Mouse (Mus musculus) thymus, adult 18-20 months (tissue): ENCODE measurements around the gene Wscd1.

Source experiments
- DNase-seq, 2 experiments: peaks; one replicate each; pipeline ENCODE4 v3.0.0; 2022; ENCODE audit warnings: mixed read lengths in 2 of 2

Wscd1 gene

DNA sequence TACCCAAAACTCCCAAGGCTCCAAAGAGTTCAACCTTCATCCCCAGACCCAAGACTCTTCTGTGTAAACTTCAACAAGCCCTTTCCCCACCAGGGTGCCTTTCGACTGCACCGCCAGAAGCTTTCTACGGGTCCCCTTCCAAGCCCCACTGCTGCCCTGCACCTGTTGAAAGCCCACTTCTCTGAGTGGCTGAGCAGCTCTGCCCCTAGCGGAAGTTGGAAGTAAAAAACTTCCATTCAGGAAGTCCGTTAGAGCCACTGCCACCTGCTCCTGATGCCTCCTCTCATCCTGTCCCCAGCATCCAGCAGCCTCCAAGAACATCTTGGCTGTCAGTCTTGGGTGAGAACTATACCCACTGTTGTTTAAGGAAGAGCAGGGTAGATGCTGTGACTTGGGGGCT is at the start of gene Wscd1:
Wscd1 (plus strand) TSS at position 250 of the 400 bp plus-strand sequence.
- DNase-seq, result peak; percentile 34 to 48

DNA sequence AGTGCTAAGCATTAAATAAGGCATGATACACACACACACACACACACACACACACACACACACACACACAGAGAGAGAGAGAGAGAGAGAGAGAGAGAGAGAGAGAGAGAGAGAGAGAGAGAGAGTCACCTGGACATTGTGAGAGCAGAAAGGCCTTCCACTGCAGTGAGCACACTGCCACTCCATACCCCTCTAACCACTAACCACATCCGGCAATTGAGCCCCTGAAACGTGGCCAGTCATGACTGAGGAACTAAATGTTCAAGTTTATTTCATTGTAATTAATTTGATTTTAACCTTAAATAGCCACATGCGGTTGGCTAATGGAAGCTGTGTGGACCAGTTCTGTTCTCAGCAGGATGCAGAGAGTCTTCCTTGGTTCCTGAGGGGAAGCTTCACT is 21.7 kb upstream of the Wscd1 start:
- DNase-seq, result no peak

DNA sequence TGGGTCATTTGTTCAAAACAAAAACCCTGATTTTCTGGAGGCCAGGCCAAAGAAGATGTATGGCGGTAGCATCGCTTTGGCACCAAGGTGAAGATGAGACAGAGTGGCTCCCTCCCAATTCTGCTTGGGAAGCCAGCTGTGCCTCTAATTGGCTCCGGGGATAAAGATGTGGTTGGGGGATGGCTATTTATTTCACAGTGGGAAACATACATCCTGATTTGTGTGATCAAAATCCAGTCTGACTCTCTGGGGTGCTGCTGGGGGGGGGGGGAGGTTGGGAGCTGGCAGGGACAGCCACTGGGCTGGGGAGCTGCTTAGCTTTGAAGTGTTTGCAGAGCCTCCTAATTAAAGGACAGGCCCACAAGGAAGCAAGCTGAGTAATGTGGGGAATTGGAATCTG is 20.4 kb upstream of the Wscd1 start:
- DNase-seq, result no peak

DNA sequence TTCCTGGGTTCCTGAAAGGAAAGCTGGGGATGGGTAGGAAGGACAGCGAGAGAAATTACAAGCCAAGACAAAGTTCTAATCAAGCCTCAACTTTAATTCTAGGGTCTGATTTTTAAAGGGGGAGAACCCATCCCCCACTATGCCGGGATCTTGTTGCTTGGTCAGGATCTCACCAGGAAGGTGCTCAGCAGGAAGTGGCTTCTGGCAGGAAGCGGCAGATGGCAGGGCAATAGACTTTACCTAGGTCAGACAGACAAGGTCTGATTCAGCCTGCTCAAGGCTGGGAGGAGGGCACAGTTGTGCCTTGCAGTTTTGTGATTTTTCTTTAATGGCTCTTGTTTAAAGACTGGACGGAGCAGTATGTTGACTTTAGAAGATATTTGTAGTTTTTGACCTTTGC is 15.9 kb upstream of the Wscd1 start:
- DNase-seq, result peak in 1 of 2 experiments; percentile 31

DNA sequence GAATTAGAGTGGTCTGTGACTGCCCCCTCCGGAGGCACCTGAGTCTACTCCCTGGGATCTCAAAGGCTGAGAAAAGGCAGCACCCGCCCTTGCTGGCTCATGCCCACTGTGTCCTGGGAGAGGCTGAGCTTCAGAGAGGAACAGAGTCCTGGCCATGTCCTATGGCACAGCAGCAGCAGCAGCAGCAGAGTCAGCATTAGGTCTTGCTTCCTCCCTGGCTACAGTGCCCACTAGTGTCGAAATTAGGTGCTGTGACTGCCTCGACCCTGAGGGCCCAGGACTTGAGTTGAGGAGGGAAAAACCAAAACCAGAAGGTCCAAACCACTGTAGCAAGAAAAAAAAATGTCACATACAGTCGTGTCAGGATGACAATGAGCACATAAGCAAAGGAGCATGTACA is 12.6 kb upstream of the Wscd1 start:
- no peak for DNase-seq

DNA sequence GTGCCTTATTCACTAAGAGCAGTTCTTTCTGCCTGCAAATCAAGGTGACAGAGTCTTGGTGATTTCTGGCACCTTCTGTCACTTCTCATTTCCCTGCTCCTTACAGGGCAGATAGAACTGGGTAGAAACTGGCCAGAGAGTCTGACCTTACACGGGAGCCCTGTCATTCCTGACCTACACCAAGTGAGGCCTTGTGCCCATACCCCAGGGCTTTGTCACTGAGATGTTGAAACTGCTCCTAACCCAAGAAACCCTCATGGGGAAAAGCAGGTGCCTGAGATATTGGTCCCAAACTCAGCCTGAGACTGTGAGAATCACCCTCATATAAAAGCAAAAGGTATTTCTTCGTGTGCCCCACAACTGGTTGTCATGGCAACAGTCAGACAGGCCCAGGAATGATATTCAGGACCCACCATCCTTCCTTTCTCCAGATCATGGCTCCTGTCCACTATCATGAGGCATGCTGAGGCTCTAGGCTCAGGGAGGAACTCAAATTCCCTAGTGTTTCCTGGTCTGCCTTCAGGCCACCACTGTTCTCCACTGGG is 11.1 kb upstream of the Wscd1 start:
- no peak for DNase-seq

DNA sequence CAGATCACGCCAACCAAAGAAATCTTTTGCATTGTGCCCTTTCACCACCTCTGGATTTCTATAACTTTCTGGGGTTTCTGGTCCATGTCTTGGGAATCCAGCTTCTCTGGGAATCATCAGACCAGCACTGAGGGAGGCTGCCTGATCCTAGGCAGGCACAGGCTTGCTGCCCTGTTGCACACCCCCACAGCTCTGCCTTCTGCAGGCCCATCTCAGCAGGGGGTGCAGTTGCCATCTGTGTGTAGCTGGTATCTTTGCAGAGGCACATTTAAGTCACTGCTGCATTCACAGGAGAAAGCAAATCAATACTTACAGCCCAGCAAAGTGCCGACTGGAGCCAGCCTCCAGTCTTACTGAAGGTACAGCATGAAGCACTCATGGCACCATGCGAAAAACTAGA is 3.8 kb upstream of the Wscd1 start:
- no peak for DNase-seq

DNA sequence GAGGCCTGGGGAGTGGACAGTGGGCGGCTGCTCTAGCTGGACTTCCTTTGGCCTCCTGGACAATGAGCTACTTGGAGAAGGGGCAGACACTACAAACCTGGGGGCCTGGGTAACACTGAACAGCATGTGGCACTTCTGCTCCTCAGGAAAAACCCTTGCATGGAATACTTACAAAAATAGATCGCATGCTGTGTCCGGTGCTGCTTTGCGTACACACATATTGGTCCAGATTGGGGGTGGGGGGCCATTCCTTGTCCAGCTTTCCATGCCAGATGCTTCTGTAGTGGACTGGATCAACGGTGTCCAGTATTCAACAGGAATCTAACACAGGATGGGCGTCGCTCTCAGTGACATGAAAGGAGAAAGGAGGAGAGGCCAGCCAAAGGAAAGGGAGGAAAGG is 2.0 kb upstream of the Wscd1 start:
- no peak for DNase-seq

DNA sequence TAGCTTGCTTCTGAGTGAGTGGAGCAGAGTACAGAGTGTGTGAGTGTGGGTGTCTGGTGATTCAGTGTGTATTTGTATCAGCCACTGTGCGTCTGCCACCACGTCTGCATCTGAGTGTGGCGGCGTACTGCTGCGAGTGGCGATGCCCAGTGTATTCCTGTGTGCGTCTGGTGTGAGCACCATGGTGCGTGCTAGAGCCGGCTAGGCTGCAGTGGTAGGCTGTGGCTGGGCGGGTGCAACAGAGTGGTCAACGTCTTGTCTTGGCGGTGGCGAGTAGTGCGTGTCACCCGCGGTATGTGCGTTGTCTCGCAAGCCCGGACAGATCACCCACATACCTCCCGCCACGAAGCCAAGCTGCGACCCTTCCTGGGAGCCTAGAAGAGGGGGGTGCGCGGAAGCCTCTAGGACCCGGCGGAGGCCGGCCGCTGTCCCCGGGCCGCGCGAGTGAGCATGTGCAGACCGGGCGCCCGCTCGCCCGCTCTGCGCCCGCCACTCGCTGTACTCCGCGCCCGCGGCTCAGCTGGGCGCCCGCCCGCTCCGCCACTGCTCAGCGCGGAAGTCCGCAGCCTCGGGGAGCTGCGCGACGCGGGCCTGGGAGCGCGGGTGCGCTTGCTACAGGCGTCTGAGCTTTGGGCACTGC is 934 bp downstream of the Wscd1 start:
- DNase-seq, result peak in 1 of 2 experiments; percentile 20

DNA sequence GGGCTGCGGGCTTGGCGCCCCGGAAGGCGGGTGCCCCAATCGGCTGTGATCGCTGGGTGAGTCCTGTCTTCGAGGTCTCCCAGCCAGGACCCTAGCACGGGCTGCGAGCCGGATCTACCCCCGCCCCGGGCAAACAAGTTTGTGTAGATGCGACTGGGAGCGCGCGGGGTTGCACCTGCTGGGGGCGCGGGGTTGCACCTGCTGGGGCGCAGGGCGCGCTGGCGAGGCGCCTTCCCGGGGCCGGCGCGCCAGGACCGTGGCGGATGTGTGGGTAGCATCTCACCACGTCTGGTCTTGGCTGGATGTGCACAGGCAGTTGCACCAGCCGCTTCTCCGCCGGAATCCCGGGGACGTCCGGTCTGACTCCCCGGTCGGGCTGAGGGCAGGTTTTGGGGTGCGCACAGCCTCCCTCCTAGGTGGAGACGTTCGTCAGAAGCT is 1.5 kb downstream of the Wscd1 start:
- DNase-seq, result peak; percentile 52 to 60

DNA sequence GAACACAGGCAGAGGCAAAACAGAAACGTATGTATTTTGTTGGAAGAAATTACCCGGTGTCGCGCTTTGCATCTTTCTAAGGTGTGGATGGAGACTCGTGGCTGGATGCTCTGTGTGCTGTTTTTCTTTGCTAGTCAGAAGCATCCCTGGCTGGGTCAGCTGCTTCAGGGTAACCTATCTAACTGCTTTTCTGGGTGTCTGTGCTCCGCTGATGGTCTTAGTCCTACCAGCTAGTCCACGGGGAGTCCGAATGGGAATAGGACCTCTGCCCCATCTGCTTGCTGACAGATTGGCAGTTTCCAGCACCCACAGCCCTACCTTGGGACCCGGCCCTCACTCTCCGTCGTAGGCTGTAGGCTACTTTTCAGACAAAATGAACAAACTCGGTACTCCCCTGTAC is 2.0 kb downstream of the Wscd1 start:
- no peak for DNase-seq

DNA sequence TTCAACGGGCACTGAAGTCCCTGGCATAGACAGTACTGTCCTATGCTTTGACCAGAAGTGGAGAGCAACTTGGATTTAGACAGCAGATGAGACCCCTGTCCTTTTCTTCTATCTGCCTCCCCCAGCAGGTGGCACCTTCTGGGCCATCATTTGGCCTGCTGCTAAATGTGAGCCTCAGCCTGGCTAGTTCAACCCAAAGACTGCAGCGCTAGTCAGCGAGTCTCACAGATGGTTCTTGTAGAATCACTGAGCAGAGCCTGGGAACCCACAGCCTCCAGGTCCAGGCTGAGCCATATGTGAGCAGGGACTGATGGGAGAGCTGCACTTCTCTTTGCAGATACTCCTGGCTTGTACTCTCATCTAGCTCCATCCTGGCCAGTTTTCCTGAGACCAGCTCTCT is 2.9 kb downstream of the Wscd1 start:
- no peak for DNase-seq

DNA sequence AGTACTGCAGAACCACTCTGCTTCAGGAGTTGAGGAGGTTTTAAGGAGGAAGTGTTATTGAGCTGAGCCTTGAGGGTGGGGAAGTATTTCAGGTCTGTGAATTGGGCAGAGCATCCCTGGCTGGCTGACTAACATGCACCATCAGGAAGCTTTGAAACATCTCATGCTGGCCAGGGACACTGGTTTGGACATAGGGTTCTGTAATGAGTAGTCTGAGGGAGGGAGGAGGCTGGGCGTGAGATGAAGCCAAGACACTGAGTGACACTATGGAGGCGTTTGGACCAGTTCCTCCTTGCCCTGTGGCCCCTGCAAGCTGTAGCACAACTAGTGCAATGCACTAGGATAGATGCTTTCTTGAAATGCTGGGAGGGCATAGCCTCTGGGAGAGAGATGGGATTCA is 5.4 kb downstream of the Wscd1 start:
- no peak for DNase-seq

DNA sequence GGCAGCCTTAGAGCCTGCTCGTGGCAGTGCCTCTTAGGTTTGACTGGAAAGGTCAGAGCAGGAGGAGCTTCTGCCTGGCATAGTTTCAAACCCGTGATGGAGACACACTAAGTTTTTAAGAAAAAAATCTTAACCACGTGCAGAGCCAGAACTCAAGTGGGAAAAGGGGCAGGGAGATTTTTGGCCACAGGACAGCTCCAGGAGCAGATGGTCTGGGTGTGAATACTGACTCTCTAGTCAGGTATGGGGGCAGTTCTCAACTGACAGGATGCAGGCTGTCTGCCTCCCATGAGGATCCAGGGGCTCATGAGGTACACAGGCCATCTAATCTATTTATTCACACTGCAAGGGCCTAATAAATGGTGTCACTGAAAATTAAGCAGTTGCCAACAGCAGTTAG is 6.6 kb downstream of the Wscd1 start:
- DNase-seq, result no peak

DNA sequence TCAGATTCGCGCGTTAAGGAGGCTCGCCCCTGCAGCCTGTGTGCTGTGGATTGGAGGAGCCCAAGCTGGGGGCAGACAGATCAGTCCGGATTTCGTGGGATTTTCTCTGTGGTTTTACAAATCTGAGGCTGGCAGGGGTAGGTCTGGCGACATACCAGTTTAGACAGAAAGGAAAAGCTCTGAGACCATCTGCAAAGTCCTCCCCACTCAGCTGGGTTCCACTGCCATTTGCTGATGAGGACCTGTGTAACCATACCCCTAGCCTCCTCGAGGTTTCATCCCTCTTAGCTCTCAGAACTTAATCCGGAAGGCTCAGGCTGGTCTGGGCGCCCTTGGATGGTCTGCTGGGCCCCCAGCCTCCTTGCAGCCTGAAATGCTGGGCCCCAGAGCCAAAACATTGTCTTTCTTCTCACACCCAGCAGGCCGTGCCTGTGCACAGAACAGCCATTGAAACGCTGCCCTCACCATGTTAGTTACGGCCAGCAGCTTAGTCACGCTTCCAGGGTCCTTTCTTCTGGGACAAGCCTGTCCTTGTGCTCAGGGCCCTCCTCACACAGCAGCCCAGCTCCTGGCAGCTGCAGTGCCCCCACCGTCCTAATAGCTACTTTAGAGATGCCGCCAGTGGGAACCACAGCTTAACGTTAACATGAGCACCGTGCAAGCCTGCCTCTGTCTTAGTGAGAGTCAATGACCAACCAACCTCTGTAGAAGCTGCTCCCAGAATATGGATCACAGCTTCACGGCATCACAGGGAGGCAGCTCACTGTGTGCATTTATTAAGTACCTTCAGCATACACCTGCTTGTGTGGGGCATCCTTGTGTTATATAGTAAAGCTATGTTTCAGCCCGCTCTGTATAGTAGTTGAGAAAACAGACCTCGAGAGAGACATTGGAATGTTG is 8.7 kb downstream of the Wscd1 start:
- DNase-seq, result no peak

DNA sequence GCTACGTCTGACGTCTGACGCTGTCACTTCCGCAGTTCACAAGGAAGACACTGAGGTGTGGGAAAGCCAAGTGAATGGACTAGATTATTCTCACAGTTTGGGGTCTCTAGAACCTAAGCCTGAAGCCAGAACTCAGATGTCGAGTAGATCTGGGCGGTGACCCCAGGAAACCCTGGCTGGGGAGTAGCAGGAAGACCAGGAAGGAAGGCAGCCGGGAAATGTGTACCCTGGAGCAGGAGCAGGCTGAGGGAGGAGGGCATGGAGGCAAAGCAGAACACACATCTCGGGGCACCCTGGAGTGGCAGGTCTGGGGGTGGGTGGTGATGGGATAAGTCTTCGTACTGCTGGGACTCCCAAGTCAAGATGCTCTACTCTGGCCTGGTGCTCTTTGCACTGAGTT is 11.3 kb downstream of the Wscd1 start:
- no peak for DNase-seq

DNA sequence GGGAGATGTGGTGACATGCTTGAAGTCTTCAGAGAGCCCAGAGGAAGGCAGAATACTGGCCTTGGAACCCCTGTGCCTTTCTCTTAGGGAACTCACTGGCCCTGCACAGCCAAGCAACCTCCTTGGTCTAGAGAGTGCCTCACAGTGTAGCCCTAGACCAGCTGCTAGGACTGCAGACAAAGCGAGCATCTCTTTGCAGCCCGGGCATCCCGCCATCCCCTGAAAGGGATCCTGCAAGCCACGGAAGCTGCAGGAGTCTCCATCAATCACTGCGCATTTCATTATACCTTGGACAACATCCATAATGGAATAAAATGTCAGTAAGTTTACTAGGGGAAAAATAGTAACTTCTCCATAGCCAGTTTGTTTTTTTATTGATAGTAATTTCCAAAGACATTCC is 13.4 kb downstream of the Wscd1 start:
- no peak for DNase-seq

DNA sequence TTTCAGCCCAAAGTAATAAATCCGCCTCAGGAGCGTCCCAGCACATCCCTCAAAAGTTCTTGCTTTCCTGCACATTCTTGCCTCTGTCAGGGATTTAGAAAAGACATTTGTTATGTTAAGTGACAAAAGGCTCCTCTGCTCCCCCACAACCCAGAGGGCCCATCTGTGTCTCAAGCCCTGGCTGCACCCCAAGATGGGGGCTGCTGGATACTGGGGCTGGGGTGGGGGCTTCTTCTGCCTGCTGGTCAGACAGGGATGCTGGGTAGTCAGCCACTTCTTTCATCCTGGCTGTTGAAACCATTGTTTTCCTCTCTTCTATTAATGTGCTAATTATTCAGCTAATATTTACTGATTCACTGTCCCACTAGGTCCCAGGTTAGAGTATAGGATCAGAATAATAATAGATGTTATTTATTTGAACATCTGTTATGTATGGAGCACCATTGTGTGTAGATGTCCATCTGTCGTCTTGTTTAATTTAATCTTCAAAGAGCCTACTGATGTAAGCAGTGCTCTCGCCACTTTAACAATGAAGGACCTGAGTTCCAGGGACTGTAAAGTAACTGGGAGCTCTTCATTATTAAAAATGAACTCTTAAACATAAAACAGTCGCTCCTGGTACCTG is 14.0 kb downstream of the Wscd1 start:
- no peak for DNase-seq

DNA sequence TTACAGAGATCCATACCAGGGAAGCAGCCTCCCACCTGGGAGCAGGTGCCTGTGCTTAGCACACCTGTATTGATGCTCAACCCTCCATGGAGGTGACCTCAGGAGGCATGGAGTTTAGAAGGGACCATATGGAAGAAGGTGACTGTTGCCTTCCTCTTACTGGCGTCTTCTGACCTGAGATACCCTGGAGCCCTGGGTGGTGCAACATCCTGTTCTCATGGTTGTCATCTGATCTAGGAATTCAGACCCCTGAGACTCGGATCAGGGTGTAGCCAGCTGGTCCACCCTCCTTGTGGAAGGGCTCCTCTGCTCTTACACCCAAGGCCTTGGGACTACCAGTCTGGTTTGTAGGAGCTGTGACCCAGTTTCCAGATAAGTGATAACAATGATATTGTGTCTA is 15.0 kb downstream of the Wscd1 start:
- no peak for DNase-seq

DNA sequence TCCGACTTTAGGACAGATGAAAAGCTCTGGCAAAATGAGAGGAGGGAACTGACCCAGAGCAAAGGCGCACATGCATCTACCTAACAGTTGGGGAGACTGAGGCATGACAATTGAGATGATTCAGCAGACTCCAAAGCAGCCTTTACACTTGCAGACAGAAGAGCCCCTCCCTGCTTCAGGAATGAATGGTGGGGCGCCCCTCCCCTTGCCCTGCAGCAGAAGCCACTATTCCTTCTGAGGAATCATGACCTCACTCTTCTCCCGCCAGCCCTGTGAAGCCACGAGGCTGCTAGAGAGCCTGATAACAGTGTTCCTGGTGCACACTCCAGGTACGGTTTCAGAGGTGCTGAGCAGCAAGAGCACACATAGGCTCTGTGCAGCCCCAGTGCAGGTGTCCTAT is 15.6 kb downstream of the Wscd1 start:
- DNase-seq, result no peak

DNA sequence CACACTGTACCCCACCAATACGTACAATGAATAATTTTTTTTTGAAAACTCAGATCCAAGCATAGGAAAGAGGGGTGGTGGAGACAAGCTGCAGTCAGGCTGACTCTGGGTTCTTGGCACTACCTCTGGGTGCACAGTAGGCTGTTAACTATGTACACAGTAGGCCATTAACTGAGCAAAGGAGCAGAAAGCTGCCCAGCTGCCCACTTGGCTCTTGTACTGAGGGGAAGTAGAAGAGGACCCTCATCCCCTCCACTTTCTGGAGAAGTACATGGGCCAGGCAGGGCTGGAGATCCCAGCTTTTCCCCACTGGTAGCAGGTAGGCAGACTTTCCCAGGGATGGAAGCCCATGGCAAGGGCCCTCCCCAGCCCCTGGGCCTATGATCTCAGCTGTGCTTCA is 16.7 kb downstream of the Wscd1 start:
- DNase-seq, result no peak

DNA sequence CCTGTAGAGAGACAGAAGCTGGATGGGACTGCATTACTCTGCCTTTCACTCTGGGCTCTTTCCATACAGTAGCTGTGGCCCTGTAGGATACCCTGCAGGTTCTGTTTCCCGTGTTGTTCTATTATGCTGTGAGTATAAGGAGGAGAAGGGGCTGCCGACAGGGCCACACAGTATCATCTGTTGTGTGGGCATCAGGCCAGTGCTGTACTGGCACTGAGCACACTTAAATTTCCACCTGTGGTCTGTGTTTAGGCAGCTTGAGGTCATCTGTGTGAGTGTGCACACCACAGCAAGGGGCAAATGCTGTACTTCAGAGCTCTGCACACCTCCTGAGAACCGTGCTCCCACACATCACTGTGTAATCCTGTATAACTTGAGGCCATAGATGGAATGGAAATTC is 18.0 kb downstream of the Wscd1 start:
- no peak for DNase-seq

DNA sequence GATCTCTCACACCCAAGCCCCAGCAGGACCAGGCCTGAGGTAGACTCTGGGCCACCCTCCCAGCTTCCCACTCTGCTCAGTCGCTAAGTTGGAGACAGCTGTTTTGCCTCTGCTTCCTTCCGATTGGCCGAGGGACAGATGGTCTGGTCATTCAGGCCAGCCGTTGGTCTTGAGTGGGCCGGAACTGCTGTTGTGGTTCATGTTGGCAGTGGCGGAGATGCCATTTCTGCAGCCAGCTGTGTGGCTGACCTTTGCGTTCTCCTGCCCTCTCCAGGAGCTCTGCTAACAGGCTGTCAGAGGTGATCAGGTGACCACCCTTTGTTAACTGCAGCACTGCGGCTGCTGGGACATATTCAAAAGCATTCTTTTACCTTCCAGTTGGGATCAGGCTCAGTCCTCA is 20.0 kb downstream of the Wscd1 start:
- DNase-seq, result no peak

DNA sequence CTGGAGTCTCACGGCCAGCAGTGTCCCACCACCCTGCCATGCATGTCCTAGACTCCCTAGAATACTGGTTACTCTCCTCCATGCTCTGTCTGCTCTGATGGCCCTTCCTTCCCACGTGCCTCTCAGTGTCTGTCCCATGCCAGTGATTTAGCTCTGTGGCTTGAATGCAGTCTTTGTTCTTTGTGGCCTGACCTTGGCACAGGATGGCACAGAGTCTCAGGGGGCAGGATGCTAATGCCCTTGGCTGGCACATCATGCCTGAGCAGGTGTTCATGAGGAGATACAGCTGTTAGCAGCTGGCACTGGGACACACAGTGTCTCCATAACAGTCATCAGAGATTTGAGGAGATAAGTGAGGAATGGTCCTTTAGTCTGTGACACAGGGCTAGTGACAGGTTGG is 20.8 kb downstream of the Wscd1 start:
- no peak for DNase-seq
